Comparison of ENCODE assay signal across 9 mouse cellular contexts in genomic region chr13:98264111-98264510, GRCm38 (mm10). TPM values are rescaled to one million over a fixed set of nuclear protein-coding genes. Genes with fewer than 3 reads are reported as not detected.
DNase-seq lines count a peak whose midpoint lies in the region; ATAC-seq and TF ChIP-seq lines count a peak whose summit lies in the region.
"Had no signal": no experiment of that assay in that cellular context is flagged by ENCODE, and none has a peak within 500 bp of the region (broad histone marks: within the 10 kb centered on the region; RNA-seq: fewer than 3 reads in every experiment).

No protein-coding gene starts in this region.

- DNase-seq in layer of hippocampus, adult 2 months (ENCODE audit: low spot score in 2 of 2) = no peak
- no peak for DNase-seq in layer of hippocampus, postnatal 25 days (ENCODE audit: extremely low spot score in 1 of 2, low spot score in 1 of 2)
- DNase-seq in embryo, embryonic 11 days = peak; percentile 26
- DNase-seq in adrenal gland, adult (ENCODE audit: inconsistent age in 2 of 2, low spot score in 1 of 2) = no peak
- DNase-seq in left cerebral cortex, postnatal 14 days (ENCODE audit: low spot score in 2 of 2) = no peak
- DNase-seq in kidney, adult 11 months = no peak
- DNase-seq: adrenal gland, postnatal 14 days had no signal

- H3K4me1 ChIP-seq in intestine, embryonic 15.5 days (replicated peaks) = peaks cover 10% of the 10 kb centered on the region
- peaks cover 11% of the 10 kb centered on the region for H3K4me1 ChIP-seq in neural tube, embryonic 14.5 days (ENCODE audit: control insufficient read depth, insufficient read depth, low read length)

- H3K4me2 ChIP-seq in intestine, embryonic 15.5 days (replicated peaks) = peak overlapping the region; percentile 63
- H3K4me2 ChIP-seq in neural tube, embryonic 14.5 days (ENCODE audit: low read depth, low read length) = peak overlapping the region; percentile 59

- no peak for ATAC-seq in intestine, embryonic 15.5 days
- ATAC-seq in neural tube, embryonic 14.5 days (ENCODE audit: low read depth) = no peak

- no peak for TF ChIP-seq CTCF in layer of hippocampus, adult 2 months (conservative IDR thresholded peaks at IDR 0.05)

- no peaks in the 10 kb centered on the region for H3K27me3 ChIP-seq in intestine, embryonic 15.5 days (replicated peaks)
- no peaks in the 10 kb centered on the region for H3K27me3 ChIP-seq in neural tube, embryonic 14.5 days (ENCODE audit: control insufficient read depth, insufficient read depth, low read length)

- H3K4me3 ChIP-seq in layer of hippocampus, adult 2 months = peak overlapping the region; percentile 78
- peak overlapping the region; percentile 84 for H3K4me3 ChIP-seq in intestine, embryonic 15.5 days (replicated peaks)
- peak overlapping the region; percentile 87; the same call in 1 of the 2 replicates for H3K4me3 ChIP-seq in neural tube, embryonic 14.5 days (ENCODE audit: low read depth, low read length)

- no peaks in the 10 kb centered on the region for H3K36me3 ChIP-seq in intestine, embryonic 15.5 days
- H3K36me3 ChIP-seq in neural tube, embryonic 14.5 days (ENCODE audit: control insufficient read depth, insufficient read depth, low read length) = peaks cover 12% of the 10 kb centered on the region; the same call in 1 of the 2 replicates

- H3K9me3 ChIP-seq in intestine, embryonic 15.5 days = no peaks in the 10 kb centered on the region
- H3K9me3 ChIP-seq in neural tube, embryonic 14.5 days (ENCODE audit: control insufficient read depth, low read length) = no peaks in the 10 kb centered on the region

- H3K27ac ChIP-seq in layer of hippocampus, adult 2 months = no peak overlapping the region
- H3K27ac ChIP-seq in intestine, embryonic 15.5 days = no peak overlapping the region
- H3K27ac ChIP-seq in neural tube, embryonic 14.5 days (ENCODE audit: low read depth, low read length) = no peak overlapping the region

- intact Hi-C loops in left cerebral cortex, postnatal 14 days (cut with DNase I) = loop anchor here (5.0 kb wide), 2 partner anchors 33 to 53 kb away; partner anchors contain the start of gene Btf3

- peak overlapping the region; percentile 76 for H3K9ac ChIP-seq in intestine, embryonic 15.5 days
- peak overlapping the region; percentile 81 for H3K9ac ChIP-seq in neural tube, embryonic 14.5 days (replicated peaks; ENCODE audit: low read depth, low read length)

- 28% methylated on average over 5 of the region's 5 CpGs for WGBS in intestine, embryonic 15.5 days
- WGBS in neural tube, embryonic 14.5 days = 19% methylated on average over 5 of the region's 5 CpGs

RNA-seq across cellular contexts. Expression of gene Ankra2, which starts 1.2 kb away (rescaled TPM):
- 10 to 100 TPM; 50.0 to 50.4 TPM for total RNA-seq in layer of hippocampus, adult 2 months (2021)
- 10 to 100 TPM; 49.8 to 51.0 TPM for total RNA-seq in layer of hippocampus, postnatal 25 days (2021)
- 22.2 and 22.5 TPM in 2 replicates for polyA plus RNA-seq in intestine, embryonic 15.5 days (2015; fragmentation: Nextera tagmentation; extraction: Ambion mirVana)
- polyA plus RNA-seq in neural tube, embryonic 14.5 days (2014; fragmentation: Nextera tagmentation; extraction: Ambion mirVana) = 83.6 and 96.9 TPM in 2 replicates
- 10 to 100 TPM; 48.7 to 53.4 TPM for total RNA-seq in left cerebral cortex, postnatal 14 days (2021)

RNA-seq across cellular contexts. Expression of gene Utp15, which starts 1.3 kb away (rescaled TPM):
- total RNA-seq in layer of hippocampus, adult 2 months (2021) = 10 to 100 TPM; 21.5 to 22.5 TPM
- 10 to 100 TPM; 17.2 to 23.0 TPM for total RNA-seq in layer of hippocampus, postnatal 25 days (2021)
- polyA plus RNA-seq in intestine, embryonic 15.5 days (2015; fragmentation: Nextera tagmentation; extraction: Ambion mirVana) = 34.0 and 35.7 TPM in 2 replicates
- polyA plus RNA-seq in neural tube, embryonic 14.5 days (2014; fragmentation: Nextera tagmentation; extraction: Ambion mirVana) = 32.1 and 34.4 TPM in 2 replicates
- 10 to 100 TPM; 18.1 to 18.8 TPM for total RNA-seq in left cerebral cortex, postnatal 14 days (2021)

RNA-seq across cellular contexts. Expression of gene Gm21976, which starts 15.6 kb away (rescaled TPM):
- total RNA-seq in layer of hippocampus, adult 2 months (2021) = not detected
- total RNA-seq in layer of hippocampus, postnatal 25 days (2021) = not detected
- polyA plus RNA-seq in intestine, embryonic 15.5 days (2015; fragmentation: Nextera tagmentation; extraction: Ambion mirVana) = not detected in 2 replicates
- polyA plus RNA-seq in neural tube, embryonic 14.5 days (2014; fragmentation: Nextera tagmentation; extraction: Ambion mirVana) = not detected in 2 replicates
- not detected for total RNA-seq in left cerebral cortex, postnatal 14 days (2021)
- total RNA-seq: adrenal gland, postnatal 14 days had no signal

RNA-seq across cellular contexts. Expression of gene Btf3, which starts 52.7 kb away (rescaled TPM):
- 100 to 1,000 TPM; 198 TPM for total RNA-seq in layer of hippocampus, adult 2 months (2021)
- 100 to 1,000 TPM; 196 to 221 TPM for total RNA-seq in layer of hippocampus, postnatal 25 days (2021)
- 620 and 754 TPM in 2 replicates for polyA plus RNA-seq in intestine, embryonic 15.5 days (2015; fragmentation: Nextera tagmentation; extraction: Ambion mirVana)
- 513 and 544 TPM in 2 replicates for polyA plus RNA-seq in neural tube, embryonic 14.5 days (2014; fragmentation: Nextera tagmentation; extraction: Ambion mirVana)
- 100 to 1,000 TPM; 185 to 191 TPM for total RNA-seq in left cerebral cortex, postnatal 14 days (2021)

RNA-seq across cellular contexts. Expression of gene Arhgef28, which starts 57.9 kb away (rescaled TPM):
- total RNA-seq in layer of hippocampus, adult 2 months (2021) = 100 to 1,000 TPM; 103 to 110 TPM
- 10 to 100 TPM; 90.3 to 90.9 TPM for total RNA-seq in layer of hippocampus, postnatal 25 days (2021)
- 15.6 and 18.1 TPM in 2 replicates for polyA plus RNA-seq in intestine, embryonic 15.5 days (2015; fragmentation: Nextera tagmentation; extraction: Ambion mirVana)
- polyA plus RNA-seq in neural tube, embryonic 14.5 days (2014; fragmentation: Nextera tagmentation; extraction: Ambion mirVana) = 28.2 and 32.7 TPM in 2 replicates
- 10 to 100 TPM; 37.6 to 40.5 TPM for total RNA-seq in left cerebral cortex, postnatal 14 days (2021)
